Mouse (Mus musculus) yolk sac, embryonic 10.5 days (tissue): ENCODE data around the gene Nup50.
"Not testable (repeated sequence)": the region's sequence is repeated elsewhere in the genome, so short reads cannot be mapped to it uniquely, and the experiment has no call there.

ENCODE experiments used
- DNase-seq: peaks from one replicate; pipeline ENCODE4 v3.0.0-alpha.2; 2017; ENCODE audit warnings: low spot score

The Nup50 gene

GRCm38 (mm10) chr15:84922884-84923507, at the start of gene Nup50:
Nup50 (plus strand) TSS chr15:84923411.
- peak; percentile 99 for DNase-seq

GRCm38 (mm10) chr15:84873867-84874266, 49.3 kb upstream of the Nup50 start:
- DNase-seq: no peak

DNA sequence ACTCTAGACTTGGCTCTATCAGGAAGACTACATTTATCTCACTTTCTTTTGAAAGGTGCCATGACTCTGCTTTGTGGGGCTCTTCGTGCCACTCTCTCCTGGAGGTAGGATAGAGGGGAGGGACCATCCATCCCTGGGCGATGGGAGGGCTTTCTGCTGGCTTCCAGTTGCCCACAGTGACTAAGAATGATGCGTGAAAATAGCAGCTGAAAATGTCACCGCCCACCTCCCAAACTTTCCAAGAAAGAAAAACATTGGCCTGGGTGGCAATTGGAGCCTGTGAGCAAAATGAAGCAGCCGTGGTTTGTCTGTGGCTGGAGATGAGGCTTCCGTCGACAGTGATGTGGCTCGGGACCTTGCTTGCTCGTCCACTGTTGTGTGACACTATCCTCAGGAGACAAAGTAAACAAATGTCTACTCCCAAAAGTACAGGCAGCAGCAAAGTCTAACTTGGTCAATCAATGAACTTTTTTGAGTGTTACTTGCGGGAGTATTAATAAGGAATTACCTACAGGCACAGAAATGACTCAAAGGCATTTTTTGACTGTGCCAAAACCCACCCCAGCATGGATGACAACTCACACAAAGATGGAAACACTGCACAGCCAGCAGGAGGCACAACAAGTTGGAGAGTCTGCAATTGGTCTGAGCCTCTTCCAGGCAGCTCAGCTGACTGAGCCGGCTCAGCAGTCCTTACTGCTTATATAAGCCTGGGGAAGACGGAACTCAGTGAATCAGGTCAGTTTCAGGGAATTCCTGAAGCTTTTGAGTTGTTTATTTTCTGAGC, 46.0 kb upstream of the Nup50 start:
- DNase-seq: peak; percentile 5

- DNase-seq: no peak
These were observed 35.1 kb upstream of the Nup50 start for GRCm38 (mm10) chr15:84888066-84888465.

DNA sequence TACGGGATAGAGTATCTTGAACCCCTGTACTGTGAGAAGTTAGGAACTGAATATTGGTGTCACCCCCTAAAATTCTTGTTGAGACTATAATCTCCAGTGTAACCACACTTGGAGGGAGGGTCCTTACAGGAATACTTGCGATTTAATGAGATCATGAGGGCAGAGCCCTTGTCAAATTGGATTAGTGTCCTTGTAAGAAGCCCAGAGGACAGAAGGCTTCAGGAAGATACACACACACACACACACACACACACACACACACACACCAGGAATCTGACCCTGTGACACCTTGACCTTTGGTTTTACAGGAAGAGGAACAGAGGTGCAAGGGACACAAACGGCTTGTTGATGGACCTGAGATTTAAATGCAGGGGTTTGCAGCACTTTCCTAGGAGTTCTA, 32.0 kb upstream of the Nup50 start:
- no peak for DNase-seq

- DNase-seq: peak; percentile 54
These were observed 31.6 kb upstream of the Nup50 start for GRCm38 (mm10) chr15:84891658-84892057.

DNA sequence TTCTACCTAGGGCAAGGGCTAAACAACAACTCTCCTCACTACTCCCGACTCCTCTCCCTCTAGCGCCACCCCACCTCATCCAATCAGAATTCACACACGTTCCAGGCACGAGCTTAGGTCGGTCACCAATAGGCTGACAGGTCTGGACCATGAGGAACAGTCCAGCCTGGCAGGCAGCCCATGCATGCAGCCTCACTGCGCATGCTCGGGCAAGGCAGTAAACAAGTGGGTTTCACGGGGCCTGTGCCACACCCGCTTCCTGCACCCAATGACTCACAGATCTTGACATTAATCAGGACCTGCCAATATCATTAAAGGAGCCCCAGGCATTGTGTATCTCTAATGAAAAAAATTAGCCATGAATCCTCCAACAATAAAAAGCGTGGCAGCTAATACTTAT, 27.0 kb upstream of the Nup50 start:
- not testable (repeated sequence) for DNase-seq

DNA sequence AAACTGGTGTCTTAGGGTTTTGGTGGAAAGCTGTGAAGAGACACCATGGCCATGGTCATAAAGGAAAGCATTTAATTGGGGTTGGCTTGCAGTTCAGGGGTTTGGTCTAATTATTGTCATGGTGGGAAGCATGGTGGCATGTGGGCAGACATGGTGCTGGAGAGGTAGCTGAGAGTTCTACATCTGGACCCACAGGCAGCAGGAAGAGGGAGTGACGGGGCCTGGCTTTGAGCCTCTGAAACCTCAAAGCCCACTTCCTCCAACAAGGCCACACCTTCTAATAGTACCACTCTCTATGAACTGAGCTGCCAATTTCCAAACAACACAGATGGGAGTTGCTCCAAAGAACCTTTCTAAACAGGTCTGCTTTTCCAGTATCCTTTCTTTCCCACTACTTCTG, 26.5 kb upstream of the Nup50 start:
- DNase-seq: no peak

GRCm38 (mm10) chr15:84898077-84898476, 25.1 kb upstream of the Nup50 start:
- DNase-seq: no peak

GRCm38 (mm10) chr15:84903843-84904385, 19.3 kb upstream of the Nup50 start:
- DNase-seq: no peak

GRCm38 (mm10) chr15:84913201-84913600, 10.0 kb upstream of the Nup50 start:
- no peak for DNase-seq

DNA sequence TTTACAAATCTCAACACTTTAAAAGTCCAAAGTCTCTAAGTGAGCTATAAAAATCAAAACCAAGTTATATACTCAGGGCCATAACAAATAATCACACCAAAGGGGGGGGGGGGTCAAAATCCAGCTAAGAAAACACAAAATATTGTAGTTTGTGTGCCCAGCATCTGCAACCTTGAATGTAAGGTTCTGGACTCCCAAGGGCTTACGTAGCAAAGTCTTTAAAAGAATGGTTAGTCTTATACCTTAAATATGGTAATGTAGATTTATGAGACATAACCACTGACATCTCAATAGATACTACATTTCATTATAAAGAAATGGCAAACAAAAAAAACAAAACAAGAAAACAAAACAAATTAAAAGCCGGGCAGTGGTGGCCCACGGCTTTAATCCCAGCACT, 3.3 kb upstream of the Nup50 start, which contains the start of gene Gm29666:
Gene Gm29666 (minus strand): TSS at position 101 of the 400 bp plus-strand sequence.
- no peak for DNase-seq

- DNase-seq: no peak
These were observed 434 bp downstream of the Nup50 start for GRCm38 (mm10) chr15:84923508-84924181.

DNA sequence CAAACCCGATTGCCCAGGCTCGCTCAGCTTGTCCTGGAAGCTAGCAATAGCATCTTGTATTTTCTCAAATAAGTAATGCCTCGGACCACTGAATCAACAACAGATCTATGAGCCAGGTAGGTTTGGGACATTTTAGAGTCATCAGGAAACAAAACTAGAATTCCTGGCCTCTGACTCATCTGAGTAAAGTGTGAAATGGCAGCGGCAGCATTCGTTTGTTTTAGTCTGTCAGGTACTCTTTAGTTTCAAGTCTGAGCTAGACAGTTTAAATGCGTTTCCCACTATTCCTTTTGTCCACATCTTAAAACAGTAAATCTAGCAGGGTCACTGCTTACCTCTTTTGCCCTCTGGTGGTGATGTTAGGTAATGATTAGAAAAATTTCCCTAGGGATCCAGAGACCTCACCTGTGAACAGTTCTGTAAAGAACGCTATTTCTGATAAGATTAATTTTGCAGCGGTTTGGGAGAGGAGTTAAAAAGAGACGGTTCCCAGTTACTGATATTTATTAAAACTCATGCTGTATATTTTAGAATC, 1.6 kb downstream of the Nup50 start:
- DNase-seq: peak; percentile 43

DNA sequence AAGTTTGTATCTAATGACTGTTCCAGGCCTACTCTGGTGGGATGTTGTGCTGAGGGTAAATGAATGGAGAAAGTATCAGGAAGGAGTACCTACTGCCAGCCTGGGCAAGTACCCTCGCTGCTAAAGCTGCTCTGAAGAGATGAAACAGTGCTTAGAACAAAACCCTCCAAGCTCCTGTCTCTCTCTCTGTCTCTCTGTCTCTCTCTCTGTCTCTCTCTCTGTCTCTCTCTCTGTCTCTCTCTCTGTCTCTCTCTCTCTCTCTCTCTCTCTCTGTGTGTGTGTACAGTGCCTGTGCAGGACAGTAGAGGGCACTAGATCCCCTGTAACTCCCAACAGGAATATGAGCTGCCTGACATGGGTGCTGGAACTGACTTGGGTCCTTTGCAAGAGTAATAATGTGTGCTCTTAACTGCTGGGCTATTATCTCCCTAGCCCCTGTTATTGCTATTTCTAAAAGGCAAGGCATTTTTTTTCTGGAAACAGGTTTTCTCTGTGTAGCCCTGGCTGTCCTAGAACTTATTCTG, 2.3 kb downstream of the Nup50 start:
- no peak for DNase-seq

- DNase-seq: no peak
These were observed 9.1 kb downstream of the Nup50 start for GRCm38 (mm10) chr15:84932351-84932750.

DNA sequence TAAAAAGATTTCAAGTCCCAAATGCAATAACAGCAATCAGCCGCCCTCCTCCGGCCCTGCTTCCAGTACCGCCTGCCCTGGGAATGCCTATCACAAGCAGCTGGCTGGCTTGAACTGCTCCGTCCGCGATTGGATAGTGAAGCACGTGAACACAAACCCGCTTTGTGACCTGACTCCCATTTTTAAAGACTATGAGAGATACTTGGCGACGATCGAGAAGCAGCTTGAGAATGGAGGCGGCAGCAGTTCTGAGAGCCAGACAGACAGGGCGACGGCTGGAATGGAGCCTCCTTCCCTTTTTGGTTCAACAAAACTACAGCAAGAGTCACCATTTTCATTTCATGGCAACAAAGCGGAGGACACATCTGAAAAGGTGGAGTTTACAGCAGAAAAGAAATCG, 11.7 kb downstream of the Nup50 start:
- DNase-seq: no peak

- DNase-seq: no peak
These were observed 16.9 kb downstream of the Nup50 start for GRCm38 (mm10) chr15:84940102-84940501.

DNA sequence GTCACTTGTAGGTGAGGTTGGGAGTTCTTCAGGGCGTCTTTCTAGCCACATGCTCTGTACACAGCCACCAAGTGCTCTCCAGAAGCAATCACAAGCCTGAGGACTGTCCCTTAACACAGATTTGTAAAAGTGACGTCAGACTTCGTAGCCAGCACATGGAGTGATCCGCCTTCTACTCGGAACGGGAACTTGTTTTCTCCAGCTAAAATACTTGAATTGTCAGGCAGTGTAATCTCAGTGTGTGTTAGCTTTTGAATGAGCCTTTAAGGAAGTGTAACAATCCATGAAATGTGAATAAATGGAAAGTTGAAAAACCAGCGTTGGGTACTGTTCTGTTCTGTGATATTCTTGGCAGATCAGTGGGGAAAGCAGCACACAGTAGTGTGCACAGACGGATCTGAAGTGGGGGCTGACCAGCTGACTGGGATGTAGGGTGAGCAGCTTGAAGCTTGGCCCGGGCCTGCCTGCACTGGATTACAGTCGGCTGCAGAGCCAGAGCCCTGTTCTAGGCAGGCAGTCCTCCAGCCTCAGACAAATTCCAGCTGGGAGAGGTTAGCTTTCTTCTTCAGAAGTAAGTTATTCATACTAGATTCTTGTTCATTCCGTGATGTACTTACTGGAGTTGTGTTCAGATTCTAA, 19.6 kb downstream of the Nup50 start:
- no peak for DNase-seq

- DNase-seq: no peak
These were observed 21.1 kb downstream of the Nup50 start for GRCm38 (mm10) chr15:84944319-84944718.

DNA sequence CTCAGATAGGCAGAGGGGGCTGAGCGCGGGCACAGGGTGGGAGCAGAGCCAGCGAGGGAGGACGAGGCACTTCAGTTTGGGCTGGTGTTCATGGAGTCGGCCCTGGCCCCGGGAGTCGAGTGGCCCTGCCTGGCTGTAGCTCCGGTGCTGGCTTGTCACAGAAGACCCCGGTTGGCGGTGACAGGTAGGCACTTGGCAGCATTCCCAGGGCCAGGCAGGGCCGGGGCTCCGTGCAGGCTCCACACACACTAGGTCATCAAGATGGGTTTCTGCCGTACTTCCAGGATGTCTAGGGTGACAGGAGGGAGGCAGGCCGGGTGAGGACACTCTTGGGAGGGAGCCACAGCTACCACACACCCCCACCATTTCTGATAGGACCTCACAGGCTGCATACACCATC, 25.8 kb downstream of the Nup50 start:
- no peak for DNase-seq

- DNase-seq: no peak
These were observed 26.8 kb downstream of the Nup50 start for GRCm38 (mm10) chr15:84950053-84950452.
